Mouse (Mus musculus) cortical plate, adult 2 months (tissue): ENCODE measurements around the gene Gm3417. TPM values are rescaled to one million over a fixed set of nuclear protein-coding genes. Genes with fewer than 3 reads are reported as not detected.

Source experiments
- H3K27ac ChIP-seq: fragments of 200-500 bp; 2 replicates; pipeline ENCODE4 v1.5.1; 2012; ENCODE audit warnings: low read length, control low read depth, inconsistent platforms; ENCODE audit not compliant: insufficient read depth
- H3K4me1 ChIP-seq: fragments of 200-500 bp; 2 replicates; pipeline ENCODE4 v1.6.1; 2011; ENCODE audit warnings: low read length; ENCODE audit not compliant: control insufficient read depth, insufficient read depth
- H3K4me3 ChIP-seq: fragments of 200-500 bp; 2 replicates; pipeline ENCODE4 v1.5.1; 2011; ENCODE audit warnings: mild to moderate bottlenecking, low read length, control low read depth; ENCODE audit not compliant: insufficient read depth
- CTCF ChIP-seq: fragments of 200-500 bp; IDR thresholded peaks from 2 replicates; pipeline ENCODE4 v1.5.1; 2011; ENCODE audit warnings: mild to moderate bottlenecking, control low read depth, low read length; ENCODE audit not compliant: insufficient read depth; ENCODE audit errors: extremely low read depth
- POLR2A ChIP-seq: fragments of 200-500 bp; IDR thresholded peaks from 2 replicates; pipeline ENCODE4 v1.6.1; 2011; ENCODE audit warnings: mild to moderate bottlenecking, low read length, control low read depth; ENCODE audit not compliant: insufficient read depth; ENCODE audit errors: extremely low read depth
- polyA plus RNA-seq: library from polyadenylated mRNA; depleted of rRNA; stranded (reverse); fragments of >200 nt; gene quantifications from 2 replicates; pipeline ENCODE4 v1.2.3, GENCODE M21; 2012; rRNA removed

The Gm3417 gene
- polyA plus RNA-seq, 1 experiment, result 0.61 TPM

DNA sequence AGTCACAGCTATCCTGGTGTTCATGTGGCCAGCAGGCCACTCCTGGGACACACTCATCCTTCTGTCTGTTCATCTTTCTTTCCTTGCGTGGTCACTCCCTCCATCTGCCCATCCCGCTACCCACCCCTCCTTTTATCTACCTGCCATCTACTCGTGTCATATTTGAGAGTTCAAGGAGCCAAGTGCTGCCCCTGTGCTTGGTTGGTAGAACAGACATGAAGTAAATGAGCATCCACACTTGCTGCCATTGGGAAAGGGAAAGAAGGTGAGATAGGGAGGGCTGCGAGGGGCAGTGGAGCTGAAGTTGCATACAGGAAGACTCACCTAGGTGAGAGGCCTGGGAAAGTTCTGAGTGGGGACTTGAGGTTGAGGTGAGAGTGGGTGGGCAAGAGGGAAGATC lies 64.2 kb downstream of the Gm3417 start:
- Histone ChIP-seq H3K27ac (no peak overlapping the region), H3K4me3 (no peak overlapping the region), H3K4me1 (no peaks in the 10 kb centered on the region)
- TF ChIP-seq POLR2A (no peak), CTCF (no peak)

Other genes with a start within 250 kb of the Gm3417 start
- gene Wdr27, start 35.6 kb downstream of the Gm3417 start, polyA plus RNA-seq, result 5.1 and 6.0 TPM in 2 replicates
- 16.6 and 17.3 TPM in 2 replicates for gene 1600012H06Rik, start 35.6 kb downstream of the Gm3417 start, polyA plus RNA-seq
- 46.4 and 46.7 TPM in 2 replicates for gene Phf10, start 17.5 kb downstream of the Gm3417 start, polyA plus RNA-seq
- 16.3 and 16.9 TPM in 2 replicates for gene 9030025P20Rik, start 322 bp downstream of the Gm3417 start, polyA plus RNA-seq
- gene Gm3435, start 31.4 kb upstream of the Gm3417 start, polyA plus RNA-seq, result 7.6 and 9.0 TPM in 2 replicates
- gene Ermard, start 62.4 kb upstream of the Gm3417 start, polyA plus RNA-seq, result 67.1 and 80.8 TPM in 2 replicates
- gene Tcte3, start 62.7 kb upstream of the Gm3417 start, polyA plus RNA-seq, result 0.48 TPM in 1 of 2 replicates, not detected in the other
- 3.7 and 5.0 TPM in 2 replicates for gene Gm3448, start 62.7 kb upstream of the Gm3417 start, polyA plus RNA-seq